Mouse (Mus musculus) forebrain, postnatal 0 days (tissue): ENCODE measurements around the gene Cyp27a1. TPM values are rescaled to one million over a fixed set of nuclear protein-coding genes. Genes with fewer than 3 reads are reported as not detected.

Source experiments
- ATAC-seq: fragments of 200-750 bp; cut with Nextera tagmentation; 2 replicates; pipeline ENCODE4 v1.8.0; 2017; ENCODE audit warnings: mild to moderate bottlenecking, moderate library complexity
- DNase-seq: peaks from one replicate; pipeline ENCODE4 v3.0.0-alpha.2; 2015
- H3K27ac ChIP-seq: fragments of 300-500 bp; sonication (generic); 2 replicates; pipeline ENCODE4 v1.5.1; 2014; ENCODE audit warnings: low read depth, mild to moderate bottlenecking, antibody characterized with exemption, low read length, moderate library complexity, mixed read lengths
- H3K27me3 ChIP-seq: fragments of 300-500 bp; sonication (generic); 2 replicates; pipeline ENCODE4 v1.6.1; 2014; ENCODE audit warnings: mild to moderate bottlenecking, low read length, mixed read lengths; ENCODE audit not compliant: insufficient read depth
- H3K36me3 ChIP-seq: fragments of 300-500 bp; sonication (generic); 2 replicates; pipeline ENCODE4 v1.6.1; 2014; ENCODE audit warnings: mild to moderate bottlenecking, moderate library complexity; ENCODE audit not compliant: insufficient read depth
- H3K4me1 ChIP-seq: fragments of 300-500 bp; sonication (generic); 2 replicates; pipeline ENCODE4 v1.6.1; 2014; ENCODE audit warnings: antibody characterized with exemption; ENCODE audit not compliant: insufficient read depth
- H3K4me2 ChIP-seq: fragments of 300-500 bp; sonication (generic); 2 replicates; pipeline ENCODE4 v1.6.1; 2014; ENCODE audit warnings: low read depth, mild to moderate bottlenecking, moderate library complexity
- H3K4me3 ChIP-seq: fragments of 300-500 bp; sonication (generic); 2 replicates; pipeline ENCODE4 v1.5.1; 2014; ENCODE audit warnings: low read depth, low read length, mixed read lengths
- H3K9ac ChIP-seq: fragments of 300-500 bp; sonication (generic); 2 replicates; pipeline ENCODE4 v1.6.1; 2014; ENCODE audit warnings: mild to moderate bottlenecking
- H3K9me3 ChIP-seq: fragments of 300-500 bp; sonication (generic); 2 replicates; pipeline ENCODE4 v1.6.1; 2016; ENCODE audit warnings: low read length
- CTCF ChIP-seq: sonication (generic); IDR thresholded peaks from 2 replicates; pipeline ENCODE4 v1.5.1; 2016; ENCODE audit warnings: antibody characterized with exemption, control low read depth, low read depth
- WGBS: fragments of 180-500 bp; shearing (Covaris S2); extraction: QIAGEN DNeasy Blood & Tissue Kit; methylation state at CpG from one replicate; pipeline ENCODE4 v1.1.7; 2014; 5-methylcytosine and 5-hydroxymethylcytosine counted together
- polyA plus RNA-seq: library from polyadenylated mRNA; unstranded; fragments of >200 nt; fragmentation: Nextera tagmentation; extraction: Ambion mirVana; gene quantifications from 2 replicates; pipeline ENCODE4 v1.2.1, GENCODE M21; 2015
- total RNA-seq: library from RNA; depleted of rRNA; stranded (reverse); fragments of >200 nt; gene quantifications from 2 replicates; pipeline ENCODE4 v1.2.3, GENCODE M21; 2014; rRNA removed

The Cyp27a1 gene
- total and polyA plus RNA-seq, 2 experiments from 2014 or later, result 1.6 TPM

GRCm38 (mm10) chr1:74778934-74779486 lies 65.6 kb downstream of the Cyp27a1 start:
- Histone ChIP-seq H3K9me3 (no peaks in the 10 kb centered on the region), H3K9ac (no peak overlapping the region), H3K36me3 (no peaks in the 10 kb centered on the region), H3K27ac (no peak overlapping the region), H3K4me2 (no peak overlapping the region), H3K27me3 (peaks cover 64% of the 10 kb centered on the region), H3K4me1 (no peaks in the 10 kb centered on the region), H3K4me3 (no peak overlapping the region)
- DNase-seq (no peak), ATAC-seq (no peak)
- TF ChIP-seq CTCF, result no peak
- 35% methylated on average over 3 of the region's 3 CpGs for WGBS

- no peak for DNase-seq
Observed at GRCm38 (mm10) chr1:74782045-74782444, 68.7 kb downstream of the Cyp27a1 start.

DNA sequence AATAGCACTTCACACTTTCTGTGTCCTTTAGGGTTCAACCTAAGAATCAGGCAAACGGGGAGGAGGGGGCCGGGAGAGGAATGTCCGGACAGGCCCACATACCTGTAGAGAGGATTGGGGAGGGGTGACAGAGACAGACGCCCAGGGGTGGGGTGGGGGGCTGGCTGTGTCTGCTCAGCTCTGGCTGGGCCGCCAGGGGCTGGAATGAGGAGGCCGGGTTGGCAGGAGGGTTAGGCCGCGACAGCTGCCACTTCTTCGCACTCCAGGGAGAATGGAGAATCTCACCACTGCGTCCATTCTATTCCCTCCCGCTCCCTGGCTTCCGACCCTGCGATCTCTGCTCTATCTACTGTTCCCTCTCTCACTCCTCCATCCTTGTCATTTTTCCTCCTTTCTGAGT lies 70.2 kb downstream of the Cyp27a1 start:
- H3K27ac ChIP-seq, result no peak overlapping the region
- 8% methylated on average over 13 of the region's 13 CpGs for WGBS
- DNase-seq (no peak), ATAC-seq (no peak)
- no peak for TF ChIP-seq CTCF
- 0 out of 2 replicates have a peak overlapping the region, but pooled peaks have one; percentile 28 for H3K9ac ChIP-seq
- no peaks in the 10 kb centered on the region for H3K36me3 ChIP-seq
- H3K9me3 ChIP-seq, result no peaks in the 10 kb centered on the region
- H3K4me2 ChIP-seq, result peak overlapping the region; percentile 56
- H3K27me3 ChIP-seq, result peaks cover 74% of the 10 kb centered on the region
- no peaks in the 10 kb centered on the region for H3K4me1 ChIP-seq
- H3K4me3 ChIP-seq, result peak overlapping the region; percentile 42

More at GRCm38 (mm10) chr1:74782045-74782444, 68.7 kb downstream of the Cyp27a1 start:
- no peak overlapping the region for H3K9ac ChIP-seq
- H3K27me3 ChIP-seq, result peaks cover 62% of the 10 kb centered on the region
- no peak overlapping the region for H3K4me2 ChIP-seq
- 18% methylated on average over 14 of the region's 14 CpGs for WGBS
- H3K4me1 ChIP-seq, result no peaks in the 10 kb centered on the region
- H3K4me3 ChIP-seq, result no peak overlapping the region
- no peak overlapping the region for H3K27ac ChIP-seq
- no peak for ATAC-seq
- no peak for TF ChIP-seq CTCF
- no peaks in the 10 kb centered on the region for H3K36me3 ChIP-seq
- no peaks in the 10 kb centered on the region for H3K9me3 ChIP-seq

DNA sequence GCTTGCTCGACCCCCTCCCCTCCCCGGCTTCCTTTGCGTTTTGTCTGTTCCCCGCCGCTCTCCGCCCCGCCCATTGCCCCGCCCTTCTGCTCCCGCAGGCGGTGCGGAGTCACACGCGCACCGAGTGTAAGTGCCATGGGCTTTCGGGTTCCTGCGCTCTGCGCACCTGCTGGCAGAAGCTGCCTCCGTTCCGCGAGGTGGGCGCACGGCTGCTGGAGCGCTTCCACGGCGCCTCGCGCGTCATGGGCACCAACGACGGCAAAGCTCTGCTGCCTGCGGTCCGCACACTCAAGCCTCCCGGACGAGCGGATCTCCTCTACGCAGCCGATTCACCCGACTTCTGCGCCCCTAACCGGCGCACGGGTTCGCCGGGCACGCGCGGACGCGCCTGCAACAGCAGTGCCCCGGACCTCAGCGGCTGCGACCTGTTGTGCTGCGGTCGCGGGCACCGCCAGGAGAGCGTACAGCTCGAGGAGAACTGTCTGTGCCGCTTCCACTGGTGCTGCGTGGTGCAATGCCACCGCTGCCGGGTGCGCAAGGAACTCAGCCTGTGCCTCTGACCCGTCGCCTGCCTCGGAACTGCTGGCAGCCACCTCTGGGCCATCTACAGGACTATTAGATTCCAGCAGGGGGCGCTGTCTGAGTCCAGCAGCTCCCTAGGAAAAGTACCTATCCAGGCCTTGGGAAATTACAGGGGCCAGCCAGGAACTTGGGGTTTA lies 70.8 kb downstream of the Cyp27a1 start:
- Histone ChIP-seq H3K4me3 (peak overlapping the region; percentile 42), H3K27ac (no peak overlapping the region), H3K36me3 (no peaks in the 10 kb centered on the region), H3K27me3 (peaks cover 80% of the 10 kb centered on the region), H3K9me3 (no peaks in the 10 kb centered on the region), H3K9ac (0 out of 2 replicates have a peak overlapping the region, but pooled peaks have one; percentile 28), H3K4me2 (peak overlapping the region; percentile 56), H3K4me1 (no peaks in the 10 kb centered on the region)
- DNase-seq, result peak; percentile 47
- peak; percentile 54; the same call in 1 of the 2 replicates for ATAC-seq
- WGBS, result under 1% methylated on average over 67 of the region's 67 CpGs
- peak; percentile 59 for TF ChIP-seq CTCF

Other genes starting within 250 kb of the Cyp27a1 start
- 32.2 and 39.1 TPM in 2 replicates for gene Cnot9, start 207.5 kb upstream of the Cyp27a1 start, total RNA-seq
- 49.0 and 52.3 TPM in 2 replicates for gene Cnot9, start 207.5 kb upstream of the Cyp27a1 start, polyA plus RNA-seq
- 5.3 and 5.8 TPM in 2 replicates for gene Plcd4, start 170.7 kb upstream of the Cyp27a1 start, total RNA-seq
- 3.4 and 6.0 TPM in 2 replicates for gene Plcd4, start 170.7 kb upstream of the Cyp27a1 start, polyA plus RNA-seq
- 30.2 and 32.8 TPM in 2 replicates for gene Usp37, start 169.3 kb upstream of the Cyp27a1 start, total RNA-seq
- 11.8 and 17.6 TPM in 2 replicates for gene Usp37, start 169.3 kb upstream of the Cyp27a1 start, polyA plus RNA-seq
- gene Zfp142, start 125.3 kb upstream of the Cyp27a1 start, total RNA-seq, result 8.6 and 12.1 TPM in 2 replicates
- gene Zfp142, start 125.3 kb upstream of the Cyp27a1 start, polyA plus RNA-seq, result 5.0 and 6.3 TPM in 2 replicates
- 15.8 and 18.4 TPM in 2 replicates for gene Bcs1l, start 125.3 kb upstream of the Cyp27a1 start, total RNA-seq
- 13.8 and 16.5 TPM in 2 replicates for gene Bcs1l, start 125.3 kb upstream of the Cyp27a1 start, polyA plus RNA-seq
- 62.2 and 68.3 TPM in 2 replicates for gene Rnf25, start 112.2 kb upstream of the Cyp27a1 start, total RNA-seq
- gene Rnf25, start 112.2 kb upstream of the Cyp27a1 start, polyA plus RNA-seq, result 41.3 and 47.7 TPM in 2 replicates
- gene Stk36, start 112.1 kb upstream of the Cyp27a1 start, total RNA-seq, result 11.6 and 13.6 TPM in 2 replicates
- 6.0 and 12.2 TPM in 2 replicates for gene Stk36, start 112.1 kb upstream of the Cyp27a1 start, polyA plus RNA-seq
- 18.9 and 31.3 TPM in 2 replicates for gene Ttll4, start 51.8 kb upstream of the Cyp27a1 start, total RNA-seq
- 2.2 and 4.5 TPM in 2 replicates for gene Ttll4, start 51.8 kb upstream of the Cyp27a1 start, polyA plus RNA-seq
- gene Prkag3, start 35.6 kb downstream of the Cyp27a1 start, total RNA-seq, result 0.23 TPM in 1 of 2 replicates, not detected in the other
- not detected in 2 replicates for gene Prkag3, start 35.6 kb downstream of the Cyp27a1 start, polyA plus RNA-seq
- gene Wnt6, start 58.3 kb downstream of the Cyp27a1 start, total RNA-seq, result 6.1 and 7.2 TPM in 2 replicates
- gene Wnt6, start 58.3 kb downstream of the Cyp27a1 start, polyA plus RNA-seq, result 3.8 and 4.6 TPM in 2 replicates
- 0.15 and 0.19 TPM in 2 replicates for gene Wnt10a, start 77.9 kb downstream of the Cyp27a1 start, total RNA-seq
- gene Wnt10a, start 77.9 kb downstream of the Cyp27a1 start, polyA plus RNA-seq, result 0.21 and 0.23 TPM in 2 replicates
- gene Cdk5r2, start 141.4 kb downstream of the Cyp27a1 start, total RNA-seq, result 24.2 and 27.2 TPM in 2 replicates
- 9.7 and 10.0 TPM in 2 replicates for gene Cdk5r2, start 141.4 kb downstream of the Cyp27a1 start, polyA plus RNA-seq
- not detected in 2 replicates for gene Fev, start 171.8 kb downstream of the Cyp27a1 start, total RNA-seq
- gene Fev, start 171.8 kb downstream of the Cyp27a1 start, polyA plus RNA-seq, result not detected in 2 replicates
- gene Cryba2, start 179.6 kb downstream of the Cyp27a1 start, total RNA-seq, result not detected in 2 replicates
- not detected in 2 replicates for gene Cryba2, start 179.6 kb downstream of the Cyp27a1 start, polyA plus RNA-seq
- 2.1 and 3.4 TPM in 2 replicates for gene Cfap65, start 222.0 kb downstream of the Cyp27a1 start, total RNA-seq
- 0.52 and 1.1 TPM in 2 replicates for gene Cfap65, start 222.0 kb downstream of the Cyp27a1 start, polyA plus RNA-seq
- gene Ihh, start 238.1 kb downstream of the Cyp27a1 start, total RNA-seq, result 0.08 and 0.29 TPM in 2 replicates
- 0.11 and 0.19 TPM in 2 replicates for gene Ihh, start 238.1 kb downstream of the Cyp27a1 start, polyA plus RNA-seq